Mouse (Mus musculus) small intestine, adult 2 months (tissue): Measurements from ENCODE around the gene Lin7a. TPM values are rescaled to one million over a fixed set of nuclear protein-coding genes. Genes with fewer than 3 reads are reported as not detected.

ENCODE experiments used
- H3K27ac ChIP-seq: fragments of 200-500 bp; 2 replicates; pipeline ENCODE4 v1.5.1; 2012; ENCODE audit warnings: low read depth, low read length, control low read depth, inconsistent platforms; ENCODE audit not compliant: insufficient read depth
- H3K27me3 ChIP-seq: fragments of 200-500 bp; 2 replicates; pipeline ENCODE4 v1.6.1; 2012; ENCODE audit warnings: mild to moderate bottlenecking, moderate library complexity, low read length, inconsistent platforms; ENCODE audit not compliant: control insufficient read depth, insufficient read depth
- H3K36me3 ChIP-seq: fragments of 200-500 bp; 2 replicates; pipeline ENCODE4 v1.6.1; 2012; ENCODE audit warnings: mild to moderate bottlenecking, low read length, control low read depth, inconsistent platforms; ENCODE audit not compliant: control insufficient read depth, insufficient read depth
- H3K4me1 ChIP-seq: fragments of 200-500 bp; 2 replicates; pipeline ENCODE4 v1.6.1; 2012; ENCODE audit warnings: low read length, inconsistent platforms, mixed read lengths; ENCODE audit not compliant: control insufficient read depth, insufficient read depth, insufficient read length
- H3K4me3 ChIP-seq: fragments of 200-500 bp; 2 replicates; pipeline ENCODE4 v1.5.1; 2012; ENCODE audit warnings: low read depth, mild to moderate bottlenecking, control low read depth, inconsistent platforms, low read length, moderate library complexity
- CTCF ChIP-seq: fragments of 200-500 bp; IDR thresholded peaks from 2 replicates; pipeline ENCODE4 v1.5.1; 2012; ENCODE audit warnings: low read depth, mild to moderate bottlenecking, control low read depth, inconsistent platforms, low read length, moderate library complexity, mixed read lengths; ENCODE audit not compliant: insufficient replicate concordance, insufficient read length; ENCODE audit errors: extremely low read depth
- POLR2A ChIP-seq: fragments of 200-500 bp; IDR thresholded peaks from 2 replicates; pipeline ENCODE4 v1.6.1; 2012; ENCODE audit warnings: low read depth, mild to moderate bottlenecking, control low read depth, inconsistent platforms, low read length, moderate library complexity
- WGBS: fragments of 180-500 bp; shearing (Covaris S2); methylation state at CpG from one replicate; pipeline ENCODE4 v1.1.7; 2018; 5-methylcytosine and 5-hydroxymethylcytosine counted together
- polyA plus RNA-seq: library from polyadenylated mRNA; depleted of rRNA; stranded (reverse); fragments of >200 nt; gene quantifications from 2 replicates; pipeline ENCODE4 v1.2.3, GENCODE M21; 2012; rRNA removed

Lin7a gene
- polyA plus RNA-seq, 1 experiment = 0.20 TPM

DNA sequence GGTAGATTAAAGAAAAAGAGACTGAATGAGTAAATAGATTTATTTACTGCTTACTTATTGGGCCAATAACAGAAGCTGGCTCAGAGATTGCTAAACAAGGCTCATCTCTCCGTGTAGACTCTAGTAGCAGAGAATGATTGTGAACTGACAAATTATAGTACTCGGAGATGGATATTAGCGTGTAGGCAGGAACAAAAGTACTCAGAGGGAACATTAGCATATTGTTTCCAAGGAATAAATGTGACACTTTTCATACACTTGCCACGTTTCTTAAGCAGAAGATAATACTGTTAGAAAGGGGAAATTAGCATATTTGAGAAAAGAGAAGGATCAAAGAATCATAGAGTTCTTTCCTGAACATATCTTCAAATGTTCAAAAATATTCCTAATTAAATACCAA lies 133.9 kb downstream of the Lin7a start:
- Histone ChIP-seq H3K27ac (no peak overlapping the region), H3K4me3 (no peak overlapping the region), H3K36me3 (no peaks in the 10 kb centered on the region), H3K4me1 (no peaks in the 10 kb centered on the region), H3K27me3 (no peaks in the 10 kb centered on the region)
- TF ChIP-seq CTCF (no peak), POLR2A (no peak)
- WGBS = 81% methylated on average over 4 of the region's 4 CpGs

DNA sequence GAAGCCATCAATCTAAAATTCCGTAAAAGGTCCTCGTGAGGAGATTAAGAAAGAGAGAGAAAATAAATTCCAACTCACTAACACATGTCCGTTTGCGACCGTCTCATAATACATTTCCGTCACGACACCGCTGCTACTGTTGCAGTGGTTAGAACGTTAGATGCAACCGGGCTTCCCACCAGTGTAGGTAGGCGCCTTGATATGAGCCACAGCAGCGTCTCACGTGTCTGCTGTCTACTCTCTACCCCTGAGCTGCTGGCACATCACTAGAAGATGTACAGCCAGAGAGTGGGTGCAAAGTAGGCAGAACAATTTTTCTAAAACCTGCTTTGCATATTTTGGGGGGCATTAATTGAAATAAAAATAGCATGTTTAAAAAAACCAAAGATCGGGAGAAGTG lies 146.8 kb downstream of the Lin7a start:
- TF ChIP-seq POLR2A = no peak
- TF ChIP-seq CTCF = no peak
- no peaks in the 10 kb centered on the region for H3K4me1 ChIP-seq
- no peaks in the 10 kb centered on the region for H3K36me3 ChIP-seq
- H3K27me3 ChIP-seq = no peaks in the 10 kb centered on the region
- no peak overlapping the region for H3K4me3 ChIP-seq
- WGBS = 91% methylated on average over 14 of the region's 14 CpGs
- H3K27ac ChIP-seq = no peak overlapping the region

DNA sequence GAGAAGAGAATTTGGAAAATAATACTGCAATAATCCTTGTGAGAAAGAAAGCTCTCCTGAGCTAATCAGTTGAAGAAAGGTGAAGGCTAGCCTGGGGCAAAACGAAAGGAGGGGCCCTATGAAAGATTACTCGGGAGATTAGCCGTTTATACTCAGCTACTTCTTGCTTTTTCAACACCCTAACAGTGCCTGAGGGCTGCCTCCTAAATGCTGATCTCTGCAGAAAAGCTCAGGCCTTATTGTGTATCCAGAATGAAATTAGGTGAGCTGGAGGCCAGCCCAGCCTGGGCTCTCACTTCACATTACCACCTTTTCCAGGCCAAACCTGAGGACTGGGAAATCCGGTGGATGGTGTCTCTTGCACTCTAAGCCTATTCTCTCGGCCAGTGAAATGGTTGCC lies 165.5 kb downstream of the Lin7a start:
- no peaks in the 10 kb centered on the region for H3K27me3 ChIP-seq
- H3K27ac ChIP-seq = no peak overlapping the region
- WGBS = 60% methylated on average over 5 of the region's 5 CpGs
- no peaks in the 10 kb centered on the region for H3K36me3 ChIP-seq
- no peak for TF ChIP-seq CTCF
- TF ChIP-seq POLR2A = no peak
- H3K4me1 ChIP-seq = no peaks in the 10 kb centered on the region
- H3K4me3 ChIP-seq = no peak overlapping the region

DNA sequence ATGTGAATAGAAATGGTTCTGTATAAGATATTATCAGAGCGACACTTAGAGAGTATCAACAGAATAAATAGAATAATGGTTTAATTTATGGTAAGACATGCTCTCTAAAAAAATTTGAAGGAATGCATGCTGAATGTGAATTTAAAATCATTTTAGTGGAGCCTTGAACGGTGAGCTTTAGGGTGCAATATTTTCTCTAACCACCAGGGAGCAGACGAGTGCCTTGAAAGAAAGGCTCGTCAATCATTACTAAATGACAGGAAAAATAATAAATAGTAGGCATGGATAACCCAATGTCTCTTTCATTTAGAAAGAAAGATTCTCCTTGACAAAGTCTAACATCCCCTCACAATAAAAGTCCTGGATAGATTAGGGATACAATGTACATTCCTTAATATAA lies 171.3 kb downstream of the Lin7a start:
- H3K36me3 ChIP-seq = no peaks in the 10 kb centered on the region
- H3K4me1 ChIP-seq = no peaks in the 10 kb centered on the region
- no peak overlapping the region for H3K27ac ChIP-seq
- 14% methylated on average over 4 of the region's 4 CpGs for WGBS
- TF ChIP-seq CTCF (no peak), POLR2A (no peak)
- no peaks in the 10 kb centered on the region for H3K27me3 ChIP-seq
- no peak overlapping the region for H3K4me3 ChIP-seq

DNA sequence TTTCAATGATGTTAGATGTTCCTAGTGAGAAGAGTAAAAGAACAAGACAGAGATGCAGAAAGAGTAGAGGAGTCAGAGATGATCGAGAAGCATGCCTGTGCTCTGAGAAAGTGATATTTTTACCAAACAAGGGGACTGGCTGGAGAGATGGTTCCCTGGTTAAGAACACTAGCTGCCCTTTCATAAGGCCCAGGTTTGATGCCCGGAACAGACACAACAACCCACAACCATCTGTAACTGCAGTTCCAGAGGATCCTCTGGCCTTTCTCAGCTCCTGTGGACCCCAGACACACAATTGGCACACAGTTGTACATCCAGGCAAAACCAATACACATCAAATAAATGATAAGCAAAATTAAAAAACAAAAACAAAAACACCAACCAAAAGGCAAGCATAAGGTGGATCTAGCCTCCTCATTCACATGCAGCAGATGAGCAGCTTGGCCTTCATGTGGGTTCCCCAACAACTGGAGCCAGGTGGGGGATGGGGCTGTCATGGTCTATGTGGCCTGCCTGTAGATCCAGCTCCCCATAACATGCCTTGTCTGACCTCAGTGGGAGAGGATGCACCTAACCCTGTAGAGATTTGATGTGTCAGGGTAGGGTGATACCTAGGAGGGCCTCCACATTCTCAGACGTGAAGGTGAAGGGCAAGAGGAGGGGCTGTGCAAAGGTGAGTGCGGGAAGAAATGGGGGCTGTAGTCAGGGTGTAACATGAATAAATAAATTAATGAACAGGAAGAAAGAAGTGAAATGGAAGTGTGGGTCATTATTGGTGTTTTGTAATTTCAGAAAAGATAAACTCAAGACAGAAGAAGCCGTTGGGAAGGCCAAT lies 178.2 kb downstream of the Lin7a start:
- 73% methylated on average over 5 of the region's 5 CpGs for WGBS
- H3K27me3 ChIP-seq = no peaks in the 10 kb centered on the region
- no peak overlapping the region for H3K27ac ChIP-seq

DNA sequence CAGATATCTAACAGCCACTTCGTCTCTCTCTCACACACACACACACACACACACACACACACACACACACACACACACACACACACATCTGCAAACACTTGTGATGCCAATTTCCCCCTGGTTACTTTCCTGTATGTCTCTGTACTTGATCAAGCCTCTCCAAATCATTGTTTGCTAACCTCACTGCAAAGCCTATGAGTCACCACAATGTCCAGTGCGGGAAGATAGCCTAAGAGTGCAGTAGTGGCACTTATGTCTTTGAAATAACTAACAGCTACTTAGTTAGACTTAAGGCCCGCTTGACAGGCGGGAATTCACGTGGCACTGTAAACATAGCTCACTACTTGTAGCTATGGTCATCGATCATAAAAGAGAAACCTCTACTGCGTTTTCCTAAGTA lies 196.3 kb downstream of the Lin7a start:
- 69% methylated on average over 7 of the region's 7 CpGs for whole genome bisulfite sequencing
- no peak overlapping the region for H3K27ac ChIP-seq
- H3K4me3 ChIP-seq = no peak overlapping the region
- no peaks in the 10 kb centered on the region for H3K36me3 ChIP-seq
- TF ChIP-seq POLR2A (no peak), CTCF (no peak)
- no peaks in the 10 kb centered on the region for H3K4me1 ChIP-seq
- H3K27me3 ChIP-seq = no peaks in the 10 kb centered on the region

More for the DNA sequence above, 178.2 kb downstream of the Lin7a start:
- Histone ChIP-seq H3K4me3 (no peak overlapping the region), H3K4me1 (no peaks in the 10 kb centered on the region), H3K36me3 (no peaks in the 10 kb centered on the region)
- no peak for TF ChIP-seq POLR2A

Other genes starting within 250 kb of the Lin7a start
- gene Acss3, start 148.0 kb upstream of the Lin7a start, polyA plus RNA-seq = 0.05 and 0.06 TPM in 2 replicates
- gene Myf5, start 214.4 kb downstream of the Lin7a start, polyA plus RNA-seq = not detected in 2 replicates
- gene Myf6, start 223.1 kb downstream of the Lin7a start, polyA plus RNA-seq = not detected in 2 replicates